Mouse (Mus musculus) gastrocnemius, postnatal 4 days (tissue): ENCODE data around the gene Spindoc. TPM values are rescaled to one million over a fixed set of nuclear protein-coding genes. Genes with fewer than 3 reads are reported as not detected.

ENCODE experiments used
- DNase-seq, 2 experiments: peaks; one replicate each; pipeline ENCODE4 v3.0.0; 2021 to 2022; ENCODE audit warnings: low spot score in 2 of 2, mixed read lengths in 2 of 2
- total RNA-seq, 2 experiments: library from RNA; stranded (reverse); gene quantifications; 2 replicates each; pipeline ENCODE4 v1.2.3; 2021

The Spindoc gene
- total RNA-seq, 2 experiments from 2014 or later, result 18.2 to 20.1 TPM

DNA sequence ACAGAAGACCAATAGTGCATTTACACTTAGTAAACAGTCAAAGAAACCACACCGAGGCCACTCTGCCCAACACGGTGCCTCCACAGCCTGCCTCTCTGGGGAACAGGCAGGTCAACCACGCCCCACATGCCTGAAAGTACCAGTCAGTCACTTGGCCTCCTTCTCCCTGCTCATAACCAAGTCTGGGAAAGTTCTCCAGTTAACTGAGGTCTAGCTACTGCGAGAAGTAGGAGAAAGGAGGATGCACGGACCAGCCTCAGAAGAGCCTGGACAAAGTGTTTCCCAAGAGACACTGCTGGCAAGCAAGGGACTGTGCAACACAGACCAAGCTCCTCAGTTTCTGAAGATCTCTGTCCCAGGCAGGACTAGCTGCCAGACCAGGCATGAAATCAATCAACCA, 43.8 kb downstream of the Spindoc start:
- DNase-seq, result no peak

DNA sequence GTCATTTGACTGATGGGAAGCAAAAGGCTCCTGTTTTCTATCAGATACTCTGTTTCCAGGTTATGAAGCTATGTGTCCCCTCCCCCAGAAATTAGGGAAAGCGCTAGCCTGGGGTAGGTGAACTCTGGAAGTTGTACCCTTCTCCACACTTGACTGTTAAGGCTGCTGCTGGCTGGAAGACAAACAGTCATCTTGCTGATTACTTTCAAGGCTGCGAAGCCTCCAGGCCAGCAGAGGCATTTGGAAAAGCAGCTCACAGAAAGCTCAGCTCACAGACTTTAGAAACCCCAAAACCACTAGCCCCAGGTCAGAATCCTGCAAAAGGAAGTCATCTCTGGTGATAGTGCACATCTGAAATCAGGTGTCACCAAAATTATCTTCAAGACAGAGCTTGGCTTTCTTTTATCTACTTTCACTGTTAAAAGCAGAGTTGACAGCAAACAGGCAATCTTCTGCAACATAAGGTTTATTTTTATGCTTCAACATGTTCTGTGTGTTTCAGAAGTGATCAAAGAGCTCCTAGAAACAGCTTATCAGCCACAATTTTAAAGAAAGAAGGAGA, 44.9 kb downstream of the Spindoc start:
- DNase-seq, result no peak

GRCm38 (mm10) chr19:7335656-7336055, 47.1 kb downstream of the Spindoc start:
- DNase-seq, result no peak

- DNase-seq, result no peak
Observed at GRCm38 (mm10) chr19:7334049-7334448, 48.7 kb downstream of the Spindoc start.

- DNase-seq, result no peak
Observed at GRCm38 (mm10) chr19:7321391-7321790, 61.4 kb downstream of the Spindoc start.

- no peak for DNase-seq
Observed at GRCm38 (mm10) chr19:7320181-7320580, 62.6 kb downstream of the Spindoc start.

GRCm38 (mm10) chr19:7317716-7318115, 65.1 kb downstream of the Spindoc start:
- no peak for DNase-seq

DNA sequence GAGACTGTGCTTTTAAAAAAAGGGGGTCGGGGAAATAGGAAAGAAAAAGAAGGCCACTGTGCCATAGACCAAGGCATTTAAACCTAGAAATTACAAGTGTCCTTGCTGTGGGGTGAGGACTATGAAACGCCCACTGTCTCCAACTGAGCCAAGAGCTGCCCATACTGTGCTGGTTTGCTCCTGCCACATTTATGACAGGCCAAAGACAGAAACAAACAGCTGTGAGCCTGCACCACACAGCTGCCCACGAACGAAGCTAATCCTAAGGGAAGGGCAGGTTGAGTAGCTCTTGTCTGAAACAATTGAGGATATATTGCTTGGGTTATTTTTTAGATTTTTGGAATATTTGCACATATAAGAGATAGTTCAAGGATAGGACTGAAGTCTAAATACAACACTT, 66.0 kb downstream of the Spindoc start:
- no peak for DNase-seq

DNA sequence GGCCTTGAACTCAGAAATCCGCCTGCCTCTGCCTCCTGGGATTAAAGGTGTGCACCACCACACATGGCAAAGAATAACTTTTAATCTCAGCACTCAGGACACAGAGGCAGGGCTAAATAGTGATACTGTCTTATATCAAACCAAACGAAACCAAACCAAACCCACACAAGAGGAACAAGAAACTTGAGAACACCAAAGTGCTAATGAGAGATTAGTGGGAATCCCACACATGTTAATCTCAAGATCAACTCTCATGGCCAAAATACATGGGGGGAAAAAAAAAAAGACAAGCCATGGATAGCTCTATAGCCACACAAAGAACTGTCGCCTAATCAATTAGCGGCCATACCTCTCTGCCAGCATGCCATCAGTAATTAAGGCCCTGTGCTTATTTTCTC, 67.2 kb downstream of the Spindoc start:
- DNase-seq, result no peak

DNA sequence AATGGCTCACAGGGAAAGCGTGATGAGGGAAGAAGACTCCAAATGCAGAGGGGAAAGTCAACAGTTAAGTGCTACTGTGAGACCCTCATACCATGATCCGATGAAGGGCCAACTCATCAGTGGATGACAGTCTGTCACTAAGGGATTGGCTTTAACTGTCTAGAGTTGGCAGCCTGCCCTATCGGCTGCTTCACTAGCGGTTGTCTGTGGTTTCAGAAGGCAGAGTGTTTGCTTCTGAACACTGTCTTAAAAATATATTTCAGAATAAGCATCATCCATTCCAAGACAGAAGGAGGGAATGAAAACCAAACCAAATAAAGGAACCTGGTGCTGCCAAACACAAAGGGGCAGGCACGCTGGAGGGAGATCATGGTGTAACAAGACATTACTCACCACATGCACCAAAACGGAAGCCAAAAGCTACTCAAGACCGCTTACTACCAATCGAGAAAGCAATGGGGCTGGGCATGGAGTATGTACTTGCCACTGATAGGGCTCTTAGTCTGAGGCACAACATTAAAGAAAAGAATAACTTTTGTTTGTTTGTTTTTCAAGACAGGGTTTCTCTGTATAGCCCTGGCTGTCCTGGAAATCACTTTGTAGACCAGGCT, 67.7 kb downstream of the Spindoc start:
- DNase-seq, result no peak

GRCm38 (mm10) chr19:7313660-7314059, 69.1 kb downstream of the Spindoc start:
- DNase-seq, result no peak

DNA sequence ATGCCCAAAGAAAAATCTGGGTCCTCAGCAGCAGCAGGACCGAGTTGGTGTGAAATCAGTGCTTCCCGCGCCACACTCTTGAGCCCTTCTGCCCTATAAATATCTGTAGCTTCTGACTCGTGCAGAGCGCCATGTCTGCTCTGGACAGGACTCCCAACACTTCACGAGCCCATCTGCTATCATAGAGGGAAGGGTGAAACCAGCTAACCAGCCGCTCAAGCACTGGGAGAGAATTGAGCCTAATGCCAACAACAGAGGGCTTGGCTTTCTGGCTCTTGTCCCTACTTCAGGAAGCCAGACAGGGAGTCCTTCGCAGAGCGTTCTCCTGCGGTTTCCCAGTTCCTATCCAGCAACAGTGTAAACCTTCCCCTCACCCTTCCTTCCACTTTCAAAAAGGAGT, 71.5 kb downstream of the Spindoc start:
- DNase-seq, result no peak

- DNase-seq, result peak; percentile 26 to 54
Observed at GRCm38 (mm10) chr19:7310704-7311103, 72.1 kb downstream of the Spindoc start.

GRCm38 (mm10) chr19:7309738-7310330, 73.0 kb downstream of the Spindoc start:
- DNase-seq, result no peak

- no peak for DNase-seq
Observed at GRCm38 (mm10) chr19:7307995-7308770, 74.6 kb downstream of the Spindoc start.

GRCm38 (mm10) chr19:7306968-7307367, 75.8 kb downstream of the Spindoc start:
- no peak for DNase-seq

DNA sequence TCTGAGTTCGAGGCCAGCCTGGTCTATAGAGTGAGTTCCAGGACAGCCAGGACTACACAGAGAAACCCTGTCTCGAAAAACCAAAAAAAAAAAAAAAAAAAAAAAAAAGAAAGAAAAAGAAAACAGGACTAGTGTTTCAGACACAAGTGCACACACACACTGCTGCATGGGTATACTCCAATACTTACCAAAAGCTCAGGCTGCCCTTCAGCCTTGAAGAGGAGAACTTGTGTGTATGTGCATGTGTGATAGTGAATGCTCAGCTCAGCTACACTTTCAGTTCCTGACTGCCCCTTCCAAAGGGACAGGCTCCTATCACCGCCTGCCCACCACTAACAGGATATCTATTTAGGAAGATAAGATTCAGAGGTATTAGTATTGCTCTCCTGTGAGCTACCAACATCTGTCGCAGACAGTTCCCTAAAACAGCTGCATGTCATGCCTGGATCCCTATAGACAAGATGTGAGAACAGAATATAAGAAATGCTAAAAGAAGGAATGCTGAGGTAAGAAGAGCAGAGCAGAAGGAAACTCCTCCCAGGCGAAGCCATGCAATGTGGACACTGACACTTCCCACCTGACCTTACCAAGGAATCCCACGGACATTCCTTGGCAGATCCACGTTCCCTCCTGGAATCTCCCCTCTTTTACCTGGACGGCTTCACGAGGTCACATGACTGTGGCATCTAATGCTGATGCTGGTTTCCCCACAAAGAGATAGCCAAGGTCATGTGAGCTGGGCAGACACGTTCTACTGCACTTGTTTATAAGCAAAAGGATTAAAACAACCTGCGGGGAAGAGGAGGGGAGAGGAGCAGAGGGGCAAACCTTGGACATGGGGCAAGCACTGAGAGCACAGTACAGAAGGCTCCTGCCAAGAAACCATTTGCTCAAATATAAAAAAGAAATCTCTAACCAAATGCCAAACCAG, 77.1 kb downstream of the Spindoc start:
- DNase-seq, result no peak

- DNase-seq, result no peak
Observed at GRCm38 (mm10) chr19:7304801-7305200, 78.0 kb downstream of the Spindoc start.
